Mouse (Mus musculus) kidney, embryonic 16.5 days (tissue): ENCODE data around the gene Hoxb3. TPM values are rescaled to one million over a fixed set of nuclear protein-coding genes. Genes with fewer than 3 reads are reported as not detected.

Source experiments
- ATAC-seq: fragments of 200-750 bp; cut with Nextera tagmentation; 2 replicates; pipeline ENCODE4 v1.8.0; 2017; ENCODE audit warnings: moderate TSS enrichment; ENCODE audit not compliant: low FRiP score, low TSS enrichment
- H3K27ac ChIP-seq: fragments of 300-500 bp; sonication (generic); 2 replicates; pipeline ENCODE4 v1.5.1; 2014; ENCODE audit warnings: low read length
- H3K27me3 ChIP-seq: fragments of 300-500 bp; sonication (generic); 2 replicates; pipeline ENCODE4 v1.6.1; 2014; ENCODE audit warnings: low read length, control low read depth, mixed read lengths; ENCODE audit not compliant: insufficient read depth
- H3K36me3 ChIP-seq: fragments of 300-500 bp; sonication (generic); 2 replicates; pipeline ENCODE4 v1.6.1; 2014; ENCODE audit warnings: low read length, control low read depth, mixed read lengths; ENCODE audit not compliant: insufficient read depth
- H3K4me1 ChIP-seq: fragments of 300-500 bp; sonication (generic); 2 replicates; pipeline ENCODE4 v1.6.1; 2014; ENCODE audit warnings: low read length, control low read depth, mixed read lengths; ENCODE audit not compliant: insufficient read depth
- H3K4me2 ChIP-seq: fragments of 300-500 bp; sonication (generic); replicated peaks from 2 replicates; pipeline ENCODE4 v1.6.1; 2014; ENCODE audit warnings: low read depth, low read length
- H3K4me3 ChIP-seq: fragments of 300-500 bp; sonication (generic); 2 replicates; pipeline ENCODE4 v1.5.1; 2014; ENCODE audit warnings: mild to moderate bottlenecking, low read length
- H3K9ac ChIP-seq: fragments of 300-500 bp; sonication (generic); replicated peaks from 2 replicates; pipeline ENCODE4 v1.6.1; 2014; ENCODE audit warnings: low read length
- H3K9me3 ChIP-seq: fragments of 300-500 bp; sonication (generic); 2 replicates; pipeline ENCODE4 v1.6.1; 2016; ENCODE audit warnings: low read length, control low read depth
- WGBS: fragments of 180-500 bp; shearing (Covaris S2); extraction: QIAGEN DNeasy Blood & Tissue Kit; methylation state at CpG from one replicate; pipeline ENCODE4 v1.1.7; 2014; 5-methylcytosine and 5-hydroxymethylcytosine counted together
- polyA plus RNA-seq: library from polyadenylated mRNA; unstranded; fragments of >200 nt; fragmentation: Nextera tagmentation; extraction: Ambion mirVana; gene quantifications from 2 replicates; pipeline ENCODE4 v1.2.1, GENCODE M21; 2015

Gene Hoxb3
- polyA plus RNA-seq, 1 experiment from 2014 or later = 3.7 TPM

DNA sequence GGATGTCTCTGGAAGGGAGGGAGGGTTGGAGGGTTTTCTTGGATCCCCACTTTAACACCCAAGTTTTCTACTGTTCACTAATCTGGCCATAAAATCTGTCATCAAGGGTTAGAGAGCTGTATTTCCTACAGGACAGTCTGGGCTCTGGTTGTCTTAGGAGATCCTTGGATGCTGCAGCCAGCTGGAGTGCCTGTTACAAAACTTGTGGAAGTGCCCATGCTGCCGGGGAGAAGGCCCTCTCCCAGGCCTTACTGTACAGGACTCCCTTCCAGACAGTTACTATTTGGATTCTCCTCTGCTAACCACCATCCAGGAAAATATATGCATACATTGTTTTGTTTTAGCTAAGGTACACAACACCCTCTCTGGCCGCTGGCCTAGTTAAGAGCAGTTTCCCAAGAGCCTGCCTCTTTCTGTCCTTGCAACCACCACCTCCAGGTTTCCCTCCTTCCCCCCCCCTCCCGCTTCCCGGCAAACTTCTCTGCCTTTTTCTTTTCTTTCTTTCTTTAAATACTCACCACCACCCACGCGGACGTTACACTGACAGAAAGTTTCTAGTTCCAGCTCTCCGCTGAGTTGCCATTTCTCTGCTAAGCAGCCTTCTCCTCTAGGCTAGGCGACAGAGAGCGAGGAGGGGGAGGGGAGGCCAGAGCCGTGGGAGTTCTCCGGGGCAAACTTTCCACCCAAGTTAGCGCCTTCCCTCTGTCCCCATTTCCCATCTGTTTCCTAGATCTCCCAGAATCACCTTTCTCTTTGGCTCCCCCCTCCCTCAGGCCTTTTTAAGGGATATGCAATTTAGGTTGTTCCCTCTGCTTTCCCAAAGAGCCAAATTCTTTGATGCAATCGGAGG lies 26.6 kb downstream of the Hoxb3 start:
- no peaks in the 10 kb centered on the region for H3K9me3 ChIP-seq
- peak overlapping the region; percentile 50 for H3K4me2 ChIP-seq
- peaks cover 64% of the 10 kb centered on the region for H3K4me1 ChIP-seq
- no peaks in the 10 kb centered on the region for H3K27me3 ChIP-seq
- H3K27ac ChIP-seq = peak overlapping the region; percentile 99
- ATAC-seq = no peak
- 3% methylated on average over 14 of the region's 14 CpGs for WGBS
- peaks cover 20% of the 10 kb centered on the region for H3K36me3 ChIP-seq
- H3K9ac ChIP-seq = peak overlapping the region; percentile 64
- H3K4me3 ChIP-seq = peak overlapping the region; percentile 31

DNA sequence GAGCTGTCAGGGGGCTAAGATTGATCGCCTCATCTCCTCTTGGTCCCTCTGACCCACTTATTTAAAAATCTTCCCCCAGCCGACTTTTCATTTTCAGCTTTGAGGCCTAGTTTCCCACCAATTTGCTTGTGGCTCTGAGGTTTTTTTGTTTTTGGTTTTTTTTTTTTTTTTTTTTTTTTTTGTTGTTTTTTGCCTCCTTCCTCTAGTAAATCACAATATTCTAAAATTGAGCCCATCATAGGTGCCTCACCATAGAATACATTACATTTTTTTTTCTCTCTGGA lies 27.2 kb downstream of the Hoxb3 start, which contains the start of gene Hoxb2:
Gene Hoxb2 (plus strand): TSS at position 185 of the 284 bp plus-strand sequence.
- H3K27me3 ChIP-seq = no peaks in the 10 kb centered on the region
- peak within 1 kb of the TSS; percentile 73 for H3K4me3 ChIP-seq
- H3K4me2 ChIP-seq = peak within 1 kb of the TSS; percentile 80
- peaks cover 17% of the 10 kb centered on the region for H3K36me3 ChIP-seq
- H3K27ac ChIP-seq = peak within 1 kb of the TSS; percentile 99
- H3K9me3 ChIP-seq = no peaks in the 10 kb centered on the region
- peaks cover 63% of the 10 kb centered on the region for H3K4me1 ChIP-seq
- ATAC-seq = no peak
- 14% methylated on average over 2 of the region's 2 CpGs for WGBS
- peak within 1 kb of the TSS; percentile 99 for H3K9ac ChIP-seq

DNA sequence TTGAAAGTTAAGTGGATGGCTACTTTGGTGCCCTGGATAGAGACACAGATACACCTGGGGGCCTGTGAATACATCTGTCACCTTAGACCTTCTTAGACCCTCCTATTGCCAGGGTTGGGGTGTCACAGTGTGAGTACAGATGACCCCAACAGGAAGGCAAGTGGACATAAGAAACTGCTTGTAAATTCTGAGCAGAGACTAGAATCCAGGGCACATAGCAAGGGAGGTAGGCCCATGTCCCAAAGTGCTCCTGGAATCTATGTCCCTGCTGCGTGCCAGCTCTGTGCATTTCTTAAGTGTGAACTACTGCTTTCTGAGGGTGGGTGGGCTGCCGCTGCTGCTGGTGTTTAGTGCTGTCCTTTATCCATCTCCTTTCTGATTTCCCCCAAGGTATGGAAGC lies 27.7 kb downstream of the Hoxb3 start:
- peaks cover 16% of the 10 kb centered on the region for H3K36me3 ChIP-seq
- H3K27ac ChIP-seq = peak overlapping the region; percentile 99
- ATAC-seq = no peak
- H3K9ac ChIP-seq = peak overlapping the region; percentile 99
- H3K4me2 ChIP-seq = peak overlapping the region; percentile 80
- peak overlapping the region; percentile 73; the same call in 1 of the 2 replicates for H3K4me3 ChIP-seq
- no peaks in the 10 kb centered on the region for H3K27me3 ChIP-seq
- H3K9me3 ChIP-seq = no peaks in the 10 kb centered on the region
- WGBS = 28% methylated on average over 2 of the region's 2 CpGs
- peaks cover 58% of the 10 kb centered on the region for H3K4me1 ChIP-seq

DNA sequence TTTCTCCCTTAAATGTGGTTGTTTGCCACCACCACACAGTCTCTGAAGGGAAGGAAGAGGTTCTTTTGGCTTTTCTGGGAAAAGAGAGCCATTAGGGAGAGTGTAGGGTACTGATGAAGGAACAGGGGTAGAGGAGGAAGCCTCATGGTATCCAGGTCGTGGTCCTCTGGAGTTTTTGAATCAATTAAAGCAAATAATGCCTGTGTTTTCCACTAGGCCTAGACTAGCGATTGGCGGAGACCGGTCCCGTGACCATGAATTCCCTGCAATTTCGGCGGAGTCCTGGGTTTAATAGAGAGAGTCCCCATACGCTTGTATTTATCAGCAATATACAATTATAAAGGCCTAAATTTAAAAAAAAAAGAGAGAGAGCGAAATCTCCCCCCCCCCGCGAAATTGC lies 28.2 kb downstream of the Hoxb3 start:
- WGBS = 5% methylated on average over 11 of the region's 11 CpGs
- H3K4me1 ChIP-seq = peaks cover 57% of the 10 kb centered on the region
- H3K9me3 ChIP-seq = no peaks in the 10 kb centered on the region
- H3K4me2 ChIP-seq = peak overlapping the region; percentile 80
- peak overlapping the region; percentile 99 for H3K27ac ChIP-seq
- no peak for ATAC-seq
- H3K4me3 ChIP-seq = peak overlapping the region; percentile 73
- H3K9ac ChIP-seq = peak overlapping the region; percentile 99
- H3K36me3 ChIP-seq = peaks cover 10% of the 10 kb centered on the region
- H3K27me3 ChIP-seq = no peaks in the 10 kb centered on the region

DNA sequence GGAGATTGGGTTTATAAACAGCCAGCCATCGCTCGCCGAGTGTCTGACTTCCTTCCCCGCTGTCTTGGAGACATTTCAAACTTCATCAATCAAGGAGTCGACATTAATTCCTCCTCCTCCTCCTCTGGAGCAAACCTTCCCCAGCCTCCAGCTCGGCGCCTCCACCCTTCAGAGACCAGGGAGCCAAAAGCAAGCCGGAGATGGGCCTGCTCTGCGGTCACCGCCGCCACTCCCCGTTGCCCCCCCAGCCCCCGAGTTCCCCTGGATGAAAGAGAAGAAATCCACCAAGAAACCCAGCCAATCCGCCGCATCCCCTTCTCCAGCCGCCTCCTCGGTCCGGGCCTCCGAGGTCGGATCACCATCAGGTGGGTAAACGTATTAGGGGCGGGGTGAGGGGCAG lies 28.7 kb downstream of the Hoxb3 start:
- H3K36me3 ChIP-seq = peaks cover 5% of the 10 kb centered on the region; the same call in 1 of the 2 replicates
- H3K27ac ChIP-seq = peak overlapping the region; percentile 99
- peak overlapping the region; percentile 80 for H3K4me2 ChIP-seq
- 1% methylated on average over 22 of the region's 22 CpGs for WGBS
- H3K9me3 ChIP-seq = no peaks in the 10 kb centered on the region
- H3K4me3 ChIP-seq = peak overlapping the region; percentile 73
- ATAC-seq = peak; percentile 52
- peak overlapping the region; percentile 99 for H3K9ac ChIP-seq
- H3K27me3 ChIP-seq = no peaks in the 10 kb centered on the region
- H3K4me1 ChIP-seq = peaks cover 52% of the 10 kb centered on the region

DNA sequence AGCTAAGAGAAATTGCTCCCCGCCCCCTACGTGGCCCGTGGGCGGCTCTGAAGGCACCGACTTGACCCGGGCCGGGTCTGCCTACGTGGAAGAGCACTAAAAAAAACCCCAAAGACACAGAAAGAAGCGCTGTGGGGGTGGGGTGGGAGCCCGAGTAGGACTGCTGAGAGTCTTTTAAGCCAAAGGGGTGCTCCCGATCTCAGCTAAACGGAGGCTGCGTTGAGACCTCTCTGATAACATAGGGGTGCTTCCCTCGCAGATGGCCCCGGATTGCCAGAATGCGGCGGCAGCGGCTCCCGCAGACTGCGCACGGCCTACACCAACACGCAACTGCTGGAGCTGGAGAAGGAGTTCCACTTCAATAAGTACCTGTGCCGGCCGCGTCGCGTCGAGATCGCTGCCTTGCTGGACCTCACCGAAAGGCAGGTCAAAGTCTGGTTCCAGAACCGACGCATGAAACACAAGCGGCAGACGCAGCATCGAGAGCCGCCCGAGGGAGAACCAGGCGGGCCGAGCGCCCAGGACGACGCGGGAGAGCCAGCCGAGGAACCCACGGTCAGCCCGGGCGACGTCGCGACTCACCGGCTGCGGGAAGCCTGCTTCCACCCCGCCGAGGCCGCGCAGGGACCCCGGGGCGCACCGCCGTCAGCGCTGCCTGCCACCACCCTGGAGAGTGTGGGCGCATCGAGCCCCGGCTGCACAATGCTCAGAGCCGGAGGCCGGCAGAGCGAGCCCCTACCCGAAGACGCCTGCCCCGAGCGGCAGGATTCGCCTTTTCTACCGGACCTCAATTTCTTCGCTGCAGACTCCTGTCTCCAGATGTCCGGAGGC lies 29.8 kb downstream of the Hoxb3 start:
- Histone ChIP-seq H3K36me3 (0 out of 2 replicates have a peak, but pooled peaks cover 5% of the 10 kb centered on the region), H3K9me3 (no peaks in the 10 kb centered on the region), H3K27ac (peak overlapping the region; percentile 99), H3K4me1 (peaks cover 45% of the 10 kb centered on the region), H3K27me3 (no peaks in the 10 kb centered on the region), H3K9ac (peak overlapping the region; percentile 99), H3K4me2 (peak overlapping the region; percentile 80), H3K4me3 (peak overlapping the region; percentile 73)
- WGBS = under 1% methylated on average over 74 of the region's 75 CpGs
- ATAC-seq = 0 out of 2 replicates have a peak, but pooled peaks have one; percentile 8

DNA sequence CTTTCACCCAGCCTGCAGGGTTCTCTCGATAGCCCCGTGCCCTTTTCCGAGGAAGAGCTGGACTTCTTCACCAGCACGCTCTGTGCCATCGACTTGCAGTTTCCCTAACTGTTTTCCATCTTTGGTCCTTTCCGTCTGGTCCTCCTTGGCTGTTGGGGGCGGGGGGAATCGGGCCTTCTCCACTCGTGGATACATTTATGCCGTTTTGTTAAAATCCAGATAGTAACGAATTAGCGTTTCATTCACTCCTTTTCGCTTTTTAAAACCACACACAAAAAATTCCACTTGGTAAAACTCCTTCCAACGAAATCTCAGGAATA lies 30.4 kb downstream of the Hoxb3 start:
- WGBS = under 1% methylated on average over 14 of the region's 14 CpGs

DNA sequence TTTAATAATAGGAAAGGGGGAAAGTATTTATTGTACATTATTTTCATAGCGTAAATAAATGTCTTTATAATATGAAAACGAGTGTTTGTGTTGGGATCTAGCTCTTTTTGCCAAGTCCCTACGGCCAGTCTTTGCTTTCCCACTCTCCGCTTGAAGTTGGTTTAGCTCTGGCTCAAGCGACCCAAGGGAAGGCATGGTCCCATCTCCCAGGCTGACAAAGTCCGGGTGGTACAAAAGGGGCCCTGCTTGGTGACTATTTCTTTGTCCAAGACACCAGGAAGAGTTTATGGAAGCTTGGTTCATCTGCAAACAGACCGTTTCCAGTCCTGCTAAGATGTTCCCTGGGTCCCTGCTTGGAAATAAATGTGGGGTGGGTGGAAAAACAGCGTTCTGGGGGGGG lies 30.8 kb downstream of the Hoxb3 start:
- H3K9me3 ChIP-seq = no peaks in the 10 kb centered on the region
- peak overlapping the region; percentile 80 for H3K4me2 ChIP-seq
- no peak for ATAC-seq
- H3K36me3 ChIP-seq = 0 out of 2 replicates have a peak, but pooled peaks cover 5% of the 10 kb centered on the region
- H3K9ac ChIP-seq = peak overlapping the region; percentile 89
- WGBS = 3% methylated on average over 8 of the region's 8 CpGs
- H3K4me3 ChIP-seq = peak overlapping the region; percentile 73
- peak overlapping the region; percentile 95 for H3K27ac ChIP-seq
- H3K4me1 ChIP-seq = peaks cover 34% of the 10 kb centered on the region
- H3K27me3 ChIP-seq = no peaks in the 10 kb centered on the region

More for the DNA sequence above, 30.4 kb downstream of the Hoxb3 start:
- peak overlapping the region; percentile 99 for H3K9ac ChIP-seq
- H3K4me3 ChIP-seq = peak overlapping the region; percentile 73
- peaks cover 39% of the 10 kb centered on the region for H3K4me1 ChIP-seq
- peak overlapping the region; percentile 99 for H3K27ac ChIP-seq
- ATAC-seq = no peak
- 0 out of 2 replicates have a peak, but pooled peaks cover 5% of the 10 kb centered on the region for H3K36me3 ChIP-seq
- no peaks in the 10 kb centered on the region for H3K27me3 ChIP-seq
- H3K9me3 ChIP-seq = no peaks in the 10 kb centered on the region
- H3K4me2 ChIP-seq = peak overlapping the region; percentile 80

DNA sequence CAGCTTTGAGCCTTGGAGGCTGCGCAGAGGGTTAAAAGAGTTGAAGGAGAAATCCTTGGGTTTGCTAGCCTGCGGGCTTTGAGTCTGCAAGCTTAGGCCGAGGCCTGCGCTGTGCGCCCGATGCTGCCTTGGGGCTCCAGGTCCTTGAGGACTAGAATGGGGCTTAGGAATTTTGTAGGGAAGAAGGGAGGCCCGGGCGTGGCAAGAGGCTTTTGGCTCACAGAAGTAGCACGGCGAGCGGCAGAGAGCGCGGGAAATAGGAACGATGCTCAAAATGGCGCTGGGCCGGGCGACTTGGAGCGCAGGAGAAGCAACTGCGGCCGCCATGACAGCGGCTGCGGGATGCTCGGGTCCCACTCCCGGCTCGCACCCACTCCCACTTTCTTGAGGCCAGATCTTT lies 31.2 kb downstream of the Hoxb3 start:
- ATAC-seq = no peak
- Histone ChIP-seq H3K4me1 (peaks cover 30% of the 10 kb centered on the region), H3K4me2 (peak overlapping the region; percentile 80)

More for the DNA sequence above, 31.2 kb downstream of the Hoxb3 start:
- Histone ChIP-seq H3K27me3 (no peaks in the 10 kb centered on the region), H3K36me3 (0 out of 2 replicates have a peak, but pooled peaks cover 5% of the 10 kb centered on the region), H3K9me3 (no peaks in the 10 kb centered on the region), H3K27ac (peak overlapping the region; percentile 95), H3K4me3 (peak overlapping the region; percentile 73), H3K9ac (peak overlapping the region; percentile 89)
- WGBS = under 1% methylated on average over 25 of the region's 25 CpGs
